Mouse (Mus musculus) lung, adult 2 months (tissue): ENCODE data around the gene Shisal1.

Experiments used
- CTCF ChIP-seq: fragments of 200-500 bp; IDR thresholded peaks from 2 replicates; pipeline ENCODE4 v1.5.1; 2011; ENCODE audit warnings: mild to moderate bottlenecking, low read length, control low read depth; ENCODE audit not compliant: insufficient read depth
- POLR2A ChIP-seq: fragments of 200-500 bp; IDR thresholded peaks from 2 replicates; pipeline ENCODE4 v1.6.1; 2011; ENCODE audit warnings: low read depth, mild to moderate bottlenecking, control low read depth, low read length, borderline replicate concordance; ENCODE audit errors: extremely low read depth

DNA sequence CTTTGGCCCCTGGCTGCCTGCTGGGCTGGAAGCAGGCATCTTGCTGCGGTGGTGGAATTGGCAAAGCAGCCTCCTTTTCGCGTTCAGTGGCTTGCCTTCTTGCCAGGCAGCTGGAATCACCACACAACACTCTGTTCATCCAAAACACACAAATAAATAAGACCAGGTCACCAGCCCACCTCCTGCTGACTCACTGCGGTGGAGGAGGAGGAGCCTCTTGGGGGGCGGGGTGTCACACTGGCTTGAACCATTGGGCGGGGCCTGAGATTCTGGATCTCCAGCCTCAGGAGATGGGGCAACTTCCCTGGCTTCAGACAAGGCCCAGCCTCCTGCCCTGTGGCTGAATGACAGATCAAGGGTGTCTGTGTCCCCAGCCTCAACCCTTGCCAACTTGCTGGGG lies 34.5 kb downstream of the Shisal1 start:
- no peak for TF ChIP-seq POLR2A
- TF ChIP-seq CTCF, result no peak
